Comparison of ENCODE assay signal across 8 mouse cellular contexts in genomic region chr9:14274586-14274985, GRCm38 (mm10). TPM values are rescaled to one million over a fixed set of nuclear protein-coding genes. Genes with fewer than 3 reads are reported as not detected.
DNase-seq lines count a peak whose midpoint lies in the region; ATAC-seq and TF ChIP-seq lines count a peak whose summit lies in the region.

No protein-coding gene starts in this region.

- no peaks in the 10 kb centered on the region for H3K27me3 ChIP-seq in cerebellum, adult 2 months (ENCODE audit: control insufficient read depth, insufficient read depth, low read length)
- H3K27me3 ChIP-seq in spleen, adult 2 months (ENCODE audit: control insufficient read depth, insufficient read depth, low read length), result no peaks in the 10 kb centered on the region
- H3K27me3 ChIP-seq in limb, embryonic 12.5 days, result no peaks in the 10 kb centered on the region
- H3K27me3 ChIP-seq in stomach, embryonic 14.5 days (ENCODE audit: control insufficient read depth, insufficient read depth, low read length), result no peaks in the 10 kb centered on the region

- H3K4me2 ChIP-seq in limb, embryonic 12.5 days, result peak overlapping the region; percentile 52
- peak overlapping the region; percentile 50 for H3K4me2 ChIP-seq in stomach, embryonic 14.5 days (replicated peaks; ENCODE audit: low read depth, low read length)

- H3K9me3 ChIP-seq in limb, embryonic 12.5 days, result no peaks in the 10 kb centered on the region
- no peaks in the 10 kb centered on the region for H3K9me3 ChIP-seq in stomach, embryonic 14.5 days (ENCODE audit: control insufficient read depth, low read depth, low read length)

- no peak for ATAC-seq in cerebellum, adult (ENCODE audit: insufficient number of reproducible peaks, low FRiP score, low TSS enrichment)
- ATAC-seq in limb, embryonic 12.5 days (ENCODE audit: insufficient number of reproducible peaks, insufficient read depth, low FRiP score, low TSS enrichment, low read depth), result no peak
- ATAC-seq in stomach, embryonic 14.5 days (ENCODE audit: insufficient number of reproducible peaks, insufficient read depth, low FRiP score, low read depth), result no peak

- WGBS in cerebellum, adult 2 months, result 42% methylated on average over 5 of the region's 5 CpGs
- WGBS in spleen, adult 2 months, result 52% methylated on average over 5 of the region's 5 CpGs
- 48% methylated on average over 5 of the region's 5 CpGs for WGBS in limb, embryonic 12.5 days
- WGBS in stomach, embryonic 14.5 days, result 39% methylated on average over 5 of the region's 5 CpGs

- no peak overlapping the region; the same call in 1 of the 2 replicates for H3K9ac ChIP-seq in limb, embryonic 12.5 days (replicated peaks)
- H3K9ac ChIP-seq in stomach, embryonic 14.5 days (replicated peaks; ENCODE audit: low read depth, low read length), result no peak overlapping the region

- no peak for TF ChIP-seq CTCF in cerebellum, adult 2 months (IDR thresholded peaks at IDR 0.05; ENCODE audit: borderline replicate concordance, insufficient read depth, low read depth, low read length)
- TF ChIP-seq CTCF in spleen, adult 2 months (IDR thresholded peaks at IDR 0.05; ENCODE audit: extremely low read depth, insufficient read depth, insufficient read length, insufficient replicate concordance), result no peak

- TF ChIP-seq POLR2A in cerebellum, adult 2 months (IDR thresholded peaks at IDR 0.05; ENCODE audit: borderline replicate concordance, insufficient read depth, low read length), result no peak
- TF ChIP-seq POLR2A in spleen, adult 2 months (IDR thresholded peaks at IDR 0.05; ENCODE audit: low read depth, low read length), result no peak

- no peak overlapping the region for H3K4me3 ChIP-seq in cerebellum, adult 2 months (replicated peaks; ENCODE audit: insufficient read depth, low read depth, low read length)
- H3K4me3 ChIP-seq in spleen, adult 2 months (ENCODE audit: extremely low read depth, insufficient read depth, insufficient read length), result no peak overlapping the region
- H3K4me3 ChIP-seq in limb, embryonic 12.5 days (replicated peaks), result peak overlapping the region; percentile 27
- no peak overlapping the region; the same call in 1 of the 2 replicates for H3K4me3 ChIP-seq in stomach, embryonic 14.5 days (ENCODE audit: low read depth, low read length)

- DNase-seq in cerebellum, adult 2 months, result no peak
- no peak for DNase-seq in spleen, adult 2 months (ENCODE audit: low read depth in 1 of 2, low spot score in 2 of 2)
- no peak for DNase-seq in spleen, adult 18-20 months
- DNase-seq in urinary bladder, postnatal 4 days (ENCODE audit: low spot score in 2 of 2), result no peak
- no peak for DNase-seq in T-cell, adult 2 months (ENCODE audit: low spot score)

- H3K4me1 ChIP-seq in cerebellum, adult 2 months (ENCODE audit: control insufficient read depth, insufficient read depth, low read length), result no peaks in the 10 kb centered on the region
- peaks cover 11% of the 10 kb centered on the region for H3K4me1 ChIP-seq in spleen, adult 2 months (ENCODE audit: control insufficient read depth, insufficient read depth, insufficient read length)
- H3K4me1 ChIP-seq in limb, embryonic 12.5 days (replicated peaks), result peaks cover 17% of the 10 kb centered on the region
- peaks cover 14% of the 10 kb centered on the region; the same call in 1 of the 2 replicates for H3K4me1 ChIP-seq in stomach, embryonic 14.5 days (ENCODE audit: control insufficient read depth, insufficient read depth, low read length)

- no peaks in the 10 kb centered on the region for H3K36me3 ChIP-seq in spleen, adult 2 months (ENCODE audit: control insufficient read depth, insufficient read depth, low read length)
- H3K36me3 ChIP-seq in limb, embryonic 12.5 days, result no peaks in the 10 kb centered on the region
- no peaks in the 10 kb centered on the region for H3K36me3 ChIP-seq in stomach, embryonic 14.5 days (ENCODE audit: control insufficient read depth, insufficient read depth, low read length)

- H3K27ac ChIP-seq in cerebellum, adult 2 months (ENCODE audit: insufficient read depth, low read length), result peak overlapping the region; percentile 57
- H3K27ac ChIP-seq in spleen, adult 2 months (ENCODE audit: insufficient read depth, low read length), result peak overlapping the region; percentile 90; the same call in 1 of the 2 replicates
- peak overlapping the region; percentile 93 for H3K27ac ChIP-seq in limb, embryonic 12.5 days
- peak overlapping the region; percentile 95 for H3K27ac ChIP-seq in stomach, embryonic 14.5 days (ENCODE audit: low read length)

RNA-seq across cellular contexts. Expression of gene Sesn3, which starts 0.3 kb away (rescaled TPM):
- 26.8 and 27.5 TPM in 2 replicates for polyA plus RNA-seq in cerebellum, adult 2 months (2012; rRNA removed)
- polyA plus RNA-seq in spleen, adult 2 months (2012; rRNA removed), result 12.2 and 33.6 TPM in 2 replicates
- 23.5 and 28.2 TPM in 2 replicates for polyA plus RNA-seq in limb, embryonic 12.5 days (2016; fragmentation: Nextera tagmentation; extraction: Ambion mirVana)
- 38.6 and 41.2 TPM in 2 replicates for polyA plus RNA-seq in stomach, embryonic 14.5 days (2014; fragmentation: Nextera tagmentation; extraction: Ambion mirVana)
